Mouse (Mus musculus) C2C12 (cell line): ENCODE results near the gene Armh3.

Experiments
- CEBPB ChIP-seq: IDR thresholded peaks from one replicate; pipeline ENCODE4 v1.6.1; 2011; ENCODE audit warnings: low read depth, mild to moderate bottlenecking, control low read depth, moderate library complexity
- CTCF ChIP-seq: IDR thresholded peaks from one replicate; pipeline ENCODE4 v1.5.1; 2011; ENCODE audit not compliant: control insufficient read depth, insufficient read depth, insufficient read length
- FOSL1 ChIP-seq: IDR thresholded peaks from one replicate; pipeline ENCODE4 v1.8.0; 2011; ENCODE audit warnings: mild to moderate bottlenecking, low read length; ENCODE audit not compliant: poor library complexity, insufficient read depth, severe bottlenecking
- MAX ChIP-seq: IDR thresholded peaks from one replicate; pipeline ENCODE4 v1.6.1; 2011; ENCODE audit warnings: mild to moderate bottlenecking, control low read depth
- MYOD1 ChIP-seq: IDR thresholded peaks from one replicate; pipeline ENCODE4 v1.6.1; 2011; ENCODE audit warnings: low read depth; ENCODE audit not compliant: control insufficient read depth, insufficient read length
- MYOG ChIP-seq: IDR thresholded peaks from one replicate; pipeline ENCODE4 v1.6.1; 2011; ENCODE audit not compliant: control insufficient read depth, insufficient read length; ENCODE audit errors: extremely low read depth
- USF1 ChIP-seq: IDR thresholded peaks from one replicate; pipeline ENCODE4 v1.6.1; 2011; ENCODE audit warnings: low read depth, mild to moderate bottlenecking, control low read depth, moderate library complexity

DNA sequence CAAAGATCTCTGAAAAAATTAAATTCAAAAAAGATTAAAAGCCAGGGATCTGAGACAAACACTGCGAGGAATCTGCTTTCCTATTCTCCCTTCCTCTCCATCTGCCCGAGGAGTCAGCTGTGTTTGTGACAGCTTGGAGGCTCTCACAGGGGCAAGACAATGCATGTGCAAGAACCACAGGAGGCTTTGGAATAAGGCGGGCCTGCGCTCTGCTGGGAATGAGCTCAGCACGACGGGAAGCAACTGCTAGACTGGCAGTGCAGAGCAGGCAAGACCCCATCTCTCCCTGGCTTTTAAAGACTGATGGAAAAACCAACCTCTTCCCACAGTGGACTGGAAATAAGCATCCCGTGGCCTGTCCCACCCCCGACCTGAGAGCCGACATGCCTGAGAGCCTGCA lies 60.8 kb downstream of the Armh3 start:
- TF ChIP-seq MAX (no peak), FOSL1 (no peak), CTCF (no peak), USF1 (no peak), MYOG (no peak), MYOD1 (no peak), CEBPB (no peak)
